In genomic region chr3:97868024-97868689, GRCm38 (mm10) we compare ENCODE assay signal across 8 mouse cellular contexts. TPM values are rescaled to one million over a fixed set of nuclear protein-coding genes. Genes with fewer than 3 reads are reported as not detected.
DNase-seq lines count a peak whose midpoint lies in the region; ATAC-seq and TF ChIP-seq lines count a peak whose summit lies in the region.

No protein-coding gene starts in this region.

- peaks cover 57% of the 10 kb centered on the region for H3K27me3 ChIP-seq in E14TG2a.4 (ENCODE audit: insufficient read depth, low read length)
- H3K27me3 ChIP-seq in forebrain, embryonic 13.5 days: peaks cover 38% of the 10 kb centered on the region
- no peaks in the 10 kb centered on the region for H3K27me3 ChIP-seq in heart, embryonic 16.5 days (ENCODE audit: control insufficient read depth, insufficient read depth, low read length)
- H3K27me3 ChIP-seq in liver, embryonic 15.5 days: peaks cover 37% of the 10 kb centered on the region
- peaks cover 39% of the 10 kb centered on the region for H3K27me3 ChIP-seq in neural tube, embryonic 13.5 days
- no peaks in the 10 kb centered on the region for H3K27me3 ChIP-seq in testis, adult 2 months (ENCODE audit: control insufficient read depth, insufficient read depth, low read length)

- peak overlapping the region; percentile 96 for H3K4me2 ChIP-seq in forebrain, embryonic 13.5 days
- peak overlapping the region; percentile 84 for H3K4me2 ChIP-seq in heart, embryonic 16.5 days (ENCODE audit: low read depth, low read length)
- peak overlapping the region; percentile 63 for H3K4me2 ChIP-seq in liver, embryonic 15.5 days
- peak overlapping the region; percentile 83 for H3K4me2 ChIP-seq in neural tube, embryonic 13.5 days

- peaks cover 13% of the 10 kb centered on the region for H3K4me1 ChIP-seq in E14TG2a.4 (replicated peaks; ENCODE audit: low read depth, low read length)
- H3K4me1 ChIP-seq in forebrain, embryonic 13.5 days: peaks cover 10% of the 10 kb centered on the region; the same call in 1 of the 2 replicates
- peaks cover 20% of the 10 kb centered on the region for H3K4me1 ChIP-seq in heart, embryonic 16.5 days (ENCODE audit: control insufficient read depth, insufficient read depth, low read length)
- peaks cover 13% of the 10 kb centered on the region; the same call in 1 of the 2 replicates for H3K4me1 ChIP-seq in liver, embryonic 15.5 days (replicated peaks)
- H3K4me1 ChIP-seq in neural tube, embryonic 13.5 days (replicated peaks): peaks cover 11% of the 10 kb centered on the region
- H3K4me1 ChIP-seq in testis, adult 2 months (ENCODE audit: control insufficient read depth, insufficient read depth, low read length): peaks cover 3% of the 10 kb centered on the region

- no peaks in the 10 kb centered on the region for H3K36me3 ChIP-seq in E14TG2a.4 (ENCODE audit: insufficient read depth, low read length)
- no peaks in the 10 kb centered on the region for H3K36me3 ChIP-seq in forebrain, embryonic 13.5 days (ENCODE audit: poor library complexity, severe bottlenecking)
- no peaks in the 10 kb centered on the region for H3K36me3 ChIP-seq in heart, embryonic 16.5 days (ENCODE audit: control insufficient read depth, insufficient read depth)
- no peaks in the 10 kb centered on the region for H3K36me3 ChIP-seq in liver, embryonic 15.5 days (replicated peaks)
- H3K36me3 ChIP-seq in neural tube, embryonic 13.5 days: no peaks in the 10 kb centered on the region
- H3K36me3 ChIP-seq in testis, adult 2 months (ENCODE audit: control insufficient read depth, insufficient read depth, low read length): no peaks in the 10 kb centered on the region

- peak; percentile 86 for ATAC-seq in cerebellum, adult (ENCODE audit: insufficient number of reproducible peaks, low FRiP score, low TSS enrichment)
- peak; percentile 96 for ATAC-seq in forebrain, embryonic 13.5 days
- ATAC-seq in heart, embryonic 16.5 days (replicated peaks; ENCODE audit: extremely low read depth, insufficient read depth, low FRiP score): peak; percentile 92
- peak; percentile 78 for ATAC-seq in liver, embryonic 15.5 days (ENCODE audit: insufficient read depth)
- peak; percentile 93 for ATAC-seq in neural tube, embryonic 13.5 days (ENCODE audit: low read depth)

- peak overlapping the region; percentile 76 for H3K4me3 ChIP-seq in E14TG2a.4 (replicated peaks; ENCODE audit: low read length)
- peak overlapping the region; percentile 57 for H3K4me3 ChIP-seq in forebrain, embryonic 13.5 days
- peak overlapping the region; percentile 87 for H3K4me3 ChIP-seq in heart, embryonic 16.5 days (ENCODE audit: low read length)
- H3K4me3 ChIP-seq in liver, embryonic 15.5 days (replicated peaks): peak overlapping the region; percentile 54
- peak overlapping the region; percentile 54 for H3K4me3 ChIP-seq in neural tube, embryonic 13.5 days
- peak overlapping the region; percentile 40 for H3K4me3 ChIP-seq in testis, adult 2 months (ENCODE audit: control insufficient read depth, low read depth, low read length)

- H3K9me3 ChIP-seq in E14TG2a.4 (ENCODE audit: low read length): no peaks in the 10 kb centered on the region
- H3K9me3 ChIP-seq in forebrain, embryonic 13.5 days (replicated peaks): no peaks in the 10 kb centered on the region
- H3K9me3 ChIP-seq in heart, embryonic 16.5 days (replicated peaks; ENCODE audit: control insufficient read depth, low read length): no peaks in the 10 kb centered on the region
- no peaks in the 10 kb centered on the region for H3K9me3 ChIP-seq in liver, embryonic 15.5 days (replicated peaks)
- no peaks in the 10 kb centered on the region for H3K9me3 ChIP-seq in neural tube, embryonic 13.5 days

- no peak for TF ChIP-seq POLR2A in testis, adult 2 months (IDR thresholded peaks at IDR 0.05; ENCODE audit: control insufficient read depth, low read depth, low read length)

- 3% methylated on average over 42 of the region's 42 CpGs for WGBS in forebrain, embryonic 13.5 days
- WGBS in heart, embryonic 16.5 days: 3% methylated on average over 42 of the region's 42 CpGs
- 4% methylated on average over 42 of the region's 42 CpGs for WGBS in liver, embryonic 15.5 days (ENCODE audit: insufficient replicate concordance)
- WGBS in neural tube, embryonic 13.5 days: 3% methylated on average over 42 of the region's 42 CpGs

- H3K27ac ChIP-seq in forebrain, embryonic 13.5 days: no peak overlapping the region
- H3K27ac ChIP-seq in heart, embryonic 16.5 days (ENCODE audit: low read length): peak overlapping the region; percentile 98
- no peak overlapping the region for H3K27ac ChIP-seq in liver, embryonic 15.5 days (replicated peaks)
- peak overlapping the region; percentile 33 for H3K27ac ChIP-seq in neural tube, embryonic 13.5 days (replicated peaks)
- no peak overlapping the region for H3K27ac ChIP-seq in testis, adult 2 months (ENCODE audit: control insufficient read depth, insufficient read depth, low read depth, low read length)

- peak; percentile 72 for DNase-seq in kidney, postnatal 14 days

- peak overlapping the region; percentile 66 for H3K9ac ChIP-seq in forebrain, embryonic 13.5 days
- peak overlapping the region; percentile 89 for H3K9ac ChIP-seq in heart, embryonic 16.5 days (ENCODE audit: low read length)
- peak overlapping the region; percentile 46; the same call in 1 of the 2 replicates for H3K9ac ChIP-seq in liver, embryonic 15.5 days
- peak overlapping the region; percentile 75 for H3K9ac ChIP-seq in neural tube, embryonic 13.5 days

- no peak for TF ChIP-seq CTCF in E14TG2a.4 (conservative IDR thresholded peaks at IDR 0.05; ENCODE audit: low read length)
- TF ChIP-seq CTCF in testis, adult 2 months (IDR thresholded peaks at IDR 0.05; ENCODE audit: control insufficient read depth, insufficient read depth, insufficient replicate concordance, low read depth, low read length): no peak

RNA-seq across cellular contexts. Expression of gene Pde4dip, which starts 20.4 kb away (rescaled TPM):
- polyA plus RNA-seq in forebrain, embryonic 13.5 days (2015; fragmentation: Nextera tagmentation; extraction: Ambion mirVana): 37.3 and 46.1 TPM in 2 replicates
- polyA plus RNA-seq in heart, embryonic 16.5 days (2015; fragmentation: Nextera tagmentation; extraction: Ambion mirVana): 115 and 117 TPM in 2 replicates
- polyA plus RNA-seq in liver, embryonic 15.5 days (2015; fragmentation: Nextera tagmentation; extraction: Ambion mirVana): 9.6 and 10.3 TPM in 2 replicates
- 62.7 and 66.6 TPM in 2 replicates for polyA plus RNA-seq in neural tube, embryonic 13.5 days (2015; fragmentation: Nextera tagmentation; extraction: Ambion mirVana)
- 142 and 160 TPM in 2 replicates for polyA plus RNA-seq in testis, adult 2 months (2012; rRNA removed)

RNA-seq across cellular contexts. Expression of gene Sec22b, which starts 32.8 kb away (rescaled TPM):
- 106 and 117 TPM in 2 replicates for polyA plus RNA-seq in forebrain, embryonic 13.5 days (2015; fragmentation: Nextera tagmentation; extraction: Ambion mirVana)
- 106 and 112 TPM in 2 replicates for polyA plus RNA-seq in heart, embryonic 16.5 days (2015; fragmentation: Nextera tagmentation; extraction: Ambion mirVana)
- 57.9 and 61.2 TPM in 2 replicates for polyA plus RNA-seq in liver, embryonic 15.5 days (2015; fragmentation: Nextera tagmentation; extraction: Ambion mirVana)
- polyA plus RNA-seq in neural tube, embryonic 13.5 days (2015; fragmentation: Nextera tagmentation; extraction: Ambion mirVana): 106 and 111 TPM in 2 replicates
- 15.7 and 21.5 TPM in 2 replicates for polyA plus RNA-seq in testis, adult 2 months (2012; rRNA removed)

Comparison
In these comparisons a context has a peak if more than half of its experiments do, and no peak if none do; other contexts are left out.
1. H3K27ac ChIP-seq: peak in heart, embryonic 16.5 days (single experiment) and neural tube, embryonic 13.5 days (single experiment); none in forebrain, embryonic 13.5 days (single experiment), liver, embryonic 15.5 days (single experiment) and testis, adult 2 months (single experiment).
2. Peak in every context shown above with its lines, with median percentiles within 50 percentile points of each other: H3K4me3 ChIP-seq, ATAC-seq, H3K4me2 ChIP-seq and H3K9ac ChIP-seq.